Mouse (Mus musculus): ENCODE results near the gene Gm21149.
"Not testable (repeated sequence)": the region's sequence is repeated elsewhere in the genome, so short reads cannot be mapped to it uniquely, and the experiment has no call there.

Gene Gm21149

DNA sequence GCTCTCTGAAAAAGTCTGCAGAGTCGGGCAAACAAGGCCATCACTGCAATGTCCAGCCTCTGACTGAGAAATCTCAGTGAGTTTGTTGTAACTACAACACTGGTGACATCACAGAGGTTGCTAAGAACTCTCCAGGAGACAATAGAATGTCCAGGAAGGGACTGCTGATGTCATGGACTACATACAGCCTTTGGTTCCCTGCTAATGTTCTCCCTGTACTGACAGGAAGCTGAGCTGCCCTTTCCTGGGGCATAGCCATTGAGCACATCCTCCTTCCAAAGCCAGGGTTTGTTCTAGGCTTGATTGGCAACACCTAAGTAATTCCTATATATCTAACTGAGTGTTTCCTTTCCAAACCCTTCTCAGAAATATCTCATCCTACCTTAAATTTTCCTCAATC lies at the start of gene Gm21149:
Gene Gm21149, minus strand, starts transcription at position 101 of the 400 bp plus-strand sequence.
- not testable (repeated sequence) for DNase-seq (ENCODE audit: low spot score in 2 of 2)

DNA sequence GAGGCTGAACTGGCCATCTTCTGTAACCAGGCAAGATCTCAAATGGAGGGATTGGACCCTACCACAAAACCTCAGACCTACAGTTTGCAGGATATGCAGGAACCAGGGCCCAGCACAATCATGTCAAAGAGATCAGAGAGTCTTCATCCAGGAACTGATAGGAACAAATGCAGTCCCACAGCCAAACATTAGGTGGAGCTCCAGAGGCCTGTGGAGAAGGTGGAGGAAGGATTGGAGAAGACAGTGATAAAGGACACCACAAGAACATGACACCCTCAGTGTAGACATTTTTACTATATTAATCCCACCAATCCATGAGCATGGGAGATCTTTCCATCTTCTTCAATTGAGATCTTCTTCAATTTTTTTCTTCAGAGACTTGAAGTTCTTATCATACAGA lies 46.1 kb upstream of the Gm21149 start:
- not testable (repeated sequence) for DNase-seq (ENCODE audit: low spot score in 2 of 2)

DNA sequence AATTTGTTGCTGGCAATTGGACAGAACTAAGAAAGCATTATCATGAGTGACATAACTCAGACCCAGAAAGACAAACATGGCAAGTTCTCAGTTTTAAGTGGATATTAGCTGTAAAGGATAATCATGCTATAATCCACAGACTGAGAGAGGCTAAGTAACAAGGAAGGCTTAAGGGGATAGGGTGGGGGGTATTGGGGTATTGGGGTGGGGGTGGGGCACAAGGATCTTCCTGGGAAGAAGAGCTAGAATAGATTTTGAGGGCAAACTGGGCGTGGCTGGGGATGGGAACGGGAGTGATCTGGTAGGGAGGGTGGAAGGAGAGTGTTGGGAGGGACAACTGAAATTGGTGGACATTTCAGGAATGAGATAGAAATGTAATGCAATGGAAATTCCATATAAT lies 45.7 kb upstream of the Gm21149 start:
- DNase-seq (ENCODE audit: low spot score in 2 of 2) = not testable (repeated sequence)

DNA sequence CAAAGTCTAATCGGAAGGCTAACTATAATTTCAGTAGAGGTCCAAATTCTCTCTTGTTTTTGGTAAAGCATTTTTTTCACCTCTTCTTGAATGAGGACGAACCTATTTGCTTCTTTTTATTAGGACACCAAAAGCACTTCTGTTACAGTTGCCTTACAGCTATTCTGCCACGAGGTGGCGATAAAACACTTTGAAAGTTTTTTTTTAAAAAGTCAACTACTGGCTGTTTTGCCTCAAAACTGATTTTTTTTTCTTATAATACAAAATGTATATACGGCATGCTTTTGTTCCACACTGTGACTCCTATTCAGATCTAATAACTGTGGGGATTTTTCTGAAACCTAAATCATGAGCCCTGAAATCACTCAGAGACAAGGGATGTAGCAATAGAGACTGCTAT lies 44.1 kb upstream of the Gm21149 start:
- not testable (repeated sequence) for DNase-seq (ENCODE audit: low spot score in 2 of 2)

DNA sequence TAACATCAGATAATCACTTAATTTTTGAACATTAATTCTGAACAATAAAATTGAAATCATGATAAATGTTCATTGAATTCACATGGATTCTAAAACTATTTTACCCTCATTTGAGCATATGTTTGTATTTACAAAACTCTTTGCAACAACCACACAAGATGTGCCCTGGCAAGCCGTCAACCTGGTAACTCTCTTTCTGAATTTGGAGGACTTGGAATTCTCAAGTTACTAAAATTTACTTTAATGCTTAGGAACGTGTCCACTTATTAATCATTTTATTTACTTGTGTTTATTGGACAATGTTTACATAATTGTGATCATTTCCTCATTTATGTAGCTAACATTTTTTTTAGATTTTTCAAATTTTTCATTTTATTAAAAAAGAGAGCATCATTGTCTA lies 40.8 kb upstream of the Gm21149 start:
- DNase-seq (ENCODE audit: low spot score in 2 of 2) = not testable (repeated sequence)

DNA sequence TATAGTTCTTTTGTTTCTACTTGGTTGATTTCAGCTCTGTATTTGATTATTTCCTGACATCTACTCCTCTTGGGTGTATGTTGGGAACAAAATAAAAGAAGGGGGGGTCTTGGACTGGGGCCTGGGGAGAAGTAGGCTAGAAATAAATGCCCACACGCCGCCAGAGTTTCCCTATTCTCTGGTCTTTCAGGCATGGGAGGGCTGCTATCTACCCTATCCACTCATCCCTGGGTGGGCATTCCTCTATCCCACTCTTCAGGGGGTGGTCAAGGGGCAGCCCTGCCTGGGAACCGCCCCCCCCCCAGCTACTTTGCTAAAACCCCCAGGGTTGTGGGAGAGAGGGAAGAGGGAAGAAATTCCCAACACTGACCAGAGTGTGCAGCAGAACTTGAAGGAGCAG lies 35.9 kb upstream of the Gm21149 start:
- not testable (repeated sequence) for DNase-seq (ENCODE audit: low spot score in 2 of 2)

DNA sequence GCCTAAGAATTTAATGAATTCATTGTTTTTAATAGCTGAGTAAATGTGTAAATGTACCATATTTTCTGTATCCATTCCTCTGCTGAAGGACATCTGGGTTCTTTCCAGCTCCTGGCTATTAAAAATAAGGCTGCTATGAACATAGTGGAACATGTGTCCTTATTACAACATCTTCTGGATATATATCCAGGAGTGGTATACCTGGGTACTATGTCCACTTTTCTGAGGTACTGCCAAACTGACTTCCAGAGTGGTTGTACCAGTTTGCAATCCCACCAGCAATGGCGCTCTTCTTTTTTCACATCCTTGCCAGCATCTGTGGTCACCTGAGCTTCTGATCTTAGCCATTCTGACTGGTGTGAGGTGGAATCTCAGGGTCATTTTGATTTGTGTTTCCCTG lies 33.6 kb upstream of the Gm21149 start:
- DNase-seq (ENCODE audit: low spot score in 2 of 2) = not testable (repeated sequence)

DNA sequence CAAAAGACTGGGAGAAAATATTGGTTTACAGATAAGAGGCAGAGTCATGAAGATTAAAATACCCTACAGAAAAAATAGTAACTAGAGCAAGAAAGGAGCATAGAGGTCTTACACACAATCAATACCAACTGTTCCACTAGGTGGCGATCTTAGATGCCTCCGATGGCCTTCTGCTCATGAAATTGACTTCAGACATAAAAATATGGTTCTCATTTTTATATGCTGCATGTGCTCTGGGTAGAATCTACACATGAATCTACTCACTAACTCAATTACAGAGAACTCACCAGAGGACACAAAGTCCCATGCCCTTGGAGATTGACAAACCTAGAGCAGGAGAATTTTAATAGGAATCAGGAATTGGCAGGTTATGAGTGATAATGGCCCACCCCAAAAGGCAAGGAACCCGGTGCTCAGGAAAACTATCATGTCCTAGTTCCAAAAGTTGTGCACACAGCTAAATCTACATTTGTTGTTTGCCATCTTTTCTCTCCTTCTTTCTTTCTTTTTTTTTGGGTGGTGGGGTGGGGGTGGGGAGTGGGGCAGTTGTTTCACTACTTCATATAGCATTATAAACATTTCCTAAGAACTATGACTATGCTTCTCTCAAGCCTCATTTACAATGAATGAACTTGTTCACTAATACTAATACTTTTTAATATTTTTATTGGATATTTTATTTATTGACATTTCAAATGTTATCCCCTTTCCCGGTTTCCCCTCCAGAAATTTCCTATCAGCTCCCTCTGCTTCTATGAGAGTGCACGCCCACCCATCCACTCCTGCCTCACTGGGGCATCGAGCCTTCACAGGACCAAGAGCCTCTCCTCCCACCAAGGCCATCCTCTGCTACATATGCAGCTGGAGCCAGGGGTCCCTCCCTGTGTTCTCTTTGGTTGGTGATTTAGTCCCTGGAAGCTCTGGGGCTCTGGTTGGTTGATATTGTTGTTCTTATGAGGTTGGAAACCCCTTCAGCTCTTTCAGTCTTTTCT lies 32.4 kb upstream of the Gm21149 start:
- peak in 1 of 2 experiments; percentile 7 for DNase-seq (ENCODE audit: low spot score in 2 of 2)

DNA sequence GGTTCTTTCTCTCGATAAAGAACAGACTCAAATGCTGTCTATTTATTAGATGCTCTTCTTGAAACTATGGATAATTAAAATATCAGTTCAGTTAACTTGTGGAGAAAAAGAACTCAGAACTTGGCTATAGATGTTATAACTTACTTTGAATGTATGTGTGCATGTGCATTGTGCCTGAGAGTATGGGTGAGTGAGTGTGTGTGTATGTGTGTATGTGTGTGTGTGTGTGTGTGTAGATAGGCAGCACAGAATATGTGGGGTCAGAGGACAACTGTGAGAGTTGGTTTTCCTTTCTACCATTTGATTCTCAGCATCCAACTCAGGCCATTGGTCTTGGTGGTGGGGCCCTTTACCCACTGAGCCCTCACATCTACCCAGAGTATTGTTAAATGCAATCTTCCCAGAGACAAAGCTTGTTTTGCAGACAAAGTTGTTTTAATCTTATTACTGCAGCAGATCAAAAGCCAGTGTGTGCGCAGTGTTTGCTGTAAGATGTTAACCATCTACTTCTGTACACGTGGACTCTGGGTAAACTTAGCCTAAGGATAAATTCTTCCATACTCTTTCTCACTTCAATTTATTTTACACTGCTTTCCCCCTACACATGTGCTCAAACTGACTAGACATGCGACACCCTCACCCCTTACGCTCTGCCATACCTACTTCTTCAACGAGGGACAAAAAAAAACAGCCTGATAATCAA lies 31.6 kb upstream of the Gm21149 start:
- not testable (repeated sequence) for DNase-seq (ENCODE audit: low spot score in 2 of 2)

DNA sequence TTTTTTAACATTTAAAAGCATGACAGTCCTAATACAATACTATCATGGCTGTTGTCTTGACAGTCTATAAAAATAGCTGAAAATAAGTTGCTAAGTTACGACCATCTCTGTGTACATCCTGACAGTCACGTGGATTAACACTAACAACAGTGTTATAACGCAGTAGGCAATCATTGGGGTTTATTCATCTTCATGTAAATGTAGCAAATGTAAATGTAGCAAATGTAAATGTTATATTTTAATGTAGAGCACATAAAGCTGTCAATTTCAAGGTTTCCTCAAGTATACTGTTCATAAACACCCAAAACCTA lies 30.9 kb upstream of the Gm21149 start:
- no peak for DNase-seq (ENCODE audit: low spot score in 2 of 2)

DNA sequence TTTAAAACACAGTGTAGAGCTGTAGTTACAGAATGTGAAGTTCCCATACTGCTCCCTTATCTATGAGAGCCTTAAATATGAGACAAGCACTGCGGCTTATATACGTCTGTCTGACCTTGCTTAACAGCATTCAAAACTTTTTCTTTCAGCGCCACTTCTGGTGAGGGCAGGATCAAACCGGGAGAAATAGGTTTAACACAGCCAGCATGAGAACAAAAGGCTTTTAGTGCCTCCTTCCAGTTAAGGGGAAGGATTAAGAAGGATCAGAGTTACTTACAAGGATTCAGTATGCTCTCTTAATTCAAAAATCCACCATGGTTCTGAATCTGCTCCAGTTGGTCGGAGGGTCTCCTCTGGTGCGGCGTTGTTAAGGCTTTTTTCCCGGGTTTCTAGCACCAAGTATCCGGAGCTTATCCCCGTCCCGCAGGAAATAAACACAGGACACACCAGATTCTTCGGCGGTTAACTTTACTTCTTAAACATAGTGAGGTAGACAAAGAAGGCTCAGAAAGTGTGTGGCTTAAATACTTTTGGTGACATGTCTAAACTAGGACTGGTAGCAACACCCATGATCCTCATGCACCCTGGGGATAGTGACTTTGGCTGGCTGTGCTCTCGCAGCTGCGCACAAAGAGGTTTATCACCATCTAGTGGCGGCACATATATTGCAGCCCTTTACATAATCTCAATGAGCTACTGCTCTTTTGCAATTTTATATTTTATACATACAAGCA lies 30.4 kb upstream of the Gm21149 start:
- DNase-seq (ENCODE audit: low spot score in 2 of 2) = no peak

DNA sequence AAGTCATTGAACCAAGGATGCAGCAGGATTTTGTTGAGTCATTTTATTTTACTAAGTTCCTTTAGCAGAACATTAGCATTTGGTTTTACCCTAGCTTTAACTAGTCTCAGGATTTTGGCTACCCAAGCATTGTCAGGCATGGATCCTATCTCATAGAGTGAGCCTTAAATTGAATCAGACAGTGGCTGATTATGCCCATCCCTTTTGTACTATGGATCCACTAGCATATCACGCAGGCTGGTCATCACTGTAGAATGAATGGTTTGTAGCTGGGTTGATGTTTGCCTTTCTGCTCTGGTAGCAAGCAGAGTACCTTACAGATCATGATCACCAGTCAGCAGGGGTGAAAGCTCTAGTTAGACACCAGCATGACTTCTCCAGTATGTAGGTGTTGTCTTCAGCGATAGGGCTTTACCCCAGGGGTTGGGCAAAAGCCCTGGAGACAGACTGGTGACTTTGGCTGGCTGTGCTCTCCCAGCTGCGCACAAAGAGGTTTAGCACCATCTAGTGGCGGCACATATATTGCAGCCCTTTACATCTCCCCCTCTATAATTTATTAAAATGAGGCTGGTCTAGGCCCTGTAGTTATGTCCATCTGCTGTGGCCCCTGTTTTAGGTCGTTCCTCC lies 22.6 kb upstream of the Gm21149 start:
- not testable (repeated sequence) for DNase-seq (ENCODE audit: low spot score in 2 of 2)

DNA sequence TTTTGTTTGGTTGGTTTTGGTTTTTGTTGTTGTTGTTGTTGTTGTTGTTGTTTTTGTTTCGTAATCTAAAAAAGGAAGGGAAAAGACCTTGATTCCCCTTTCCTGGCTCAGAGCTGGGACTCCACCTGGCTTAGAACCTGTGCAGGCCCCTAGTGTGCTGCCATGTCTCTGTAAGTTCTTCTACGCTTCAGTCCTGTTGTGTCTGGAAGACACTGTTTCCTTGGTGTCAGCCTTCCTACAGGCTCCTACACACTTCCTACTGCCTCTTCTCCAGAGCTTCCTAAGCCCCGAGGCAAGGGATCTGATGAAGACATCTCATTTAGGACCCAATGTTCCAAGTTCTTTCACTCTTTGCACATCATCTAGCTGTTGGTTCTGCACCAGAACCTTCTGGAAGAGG lies 22.0 kb upstream of the Gm21149 start:
- DNase-seq (ENCODE audit: low spot score in 2 of 2) = not testable (repeated sequence)

DNA sequence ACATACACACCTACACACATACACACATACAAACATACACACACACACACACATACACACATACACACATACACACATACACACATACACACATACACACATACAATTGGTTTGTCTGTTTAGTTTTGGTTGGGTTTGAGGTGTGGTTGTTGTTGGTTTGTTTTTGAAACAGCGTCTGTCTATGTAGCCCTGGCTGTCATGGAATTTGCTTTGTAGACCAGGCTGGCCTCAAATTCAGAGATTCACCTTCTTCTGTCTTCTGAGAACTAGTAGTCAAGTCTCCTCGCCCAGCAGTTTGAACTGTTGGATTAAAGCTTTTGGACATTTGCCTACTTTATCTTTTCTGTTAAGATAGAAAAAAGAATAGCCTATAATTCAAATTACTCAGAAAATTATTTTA lies 14.6 kb upstream of the Gm21149 start:
- DNase-seq (ENCODE audit: low spot score in 2 of 2) = not testable (repeated sequence)

DNA sequence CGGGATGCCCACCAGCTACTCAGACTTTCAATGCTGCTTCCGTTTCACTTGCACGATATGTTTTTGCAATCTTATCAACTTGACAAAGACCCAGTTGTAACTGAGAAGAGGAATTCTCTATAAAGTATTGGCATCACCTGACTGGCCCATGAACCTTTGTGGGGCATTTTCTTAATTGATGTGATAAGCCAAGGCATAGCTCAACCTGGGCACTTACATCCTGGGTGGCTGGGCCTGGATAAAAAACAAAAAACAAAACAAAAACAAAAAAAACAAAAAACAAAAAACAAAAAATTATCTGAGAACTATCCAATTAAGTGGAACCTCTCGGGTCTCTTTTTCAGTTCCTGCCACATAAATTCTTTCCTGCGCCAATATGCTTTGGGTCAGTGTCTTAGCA lies 12.4 kb upstream of the Gm21149 start:
- DNase-seq (ENCODE audit: low spot score in 2 of 2) = no peak

DNA sequence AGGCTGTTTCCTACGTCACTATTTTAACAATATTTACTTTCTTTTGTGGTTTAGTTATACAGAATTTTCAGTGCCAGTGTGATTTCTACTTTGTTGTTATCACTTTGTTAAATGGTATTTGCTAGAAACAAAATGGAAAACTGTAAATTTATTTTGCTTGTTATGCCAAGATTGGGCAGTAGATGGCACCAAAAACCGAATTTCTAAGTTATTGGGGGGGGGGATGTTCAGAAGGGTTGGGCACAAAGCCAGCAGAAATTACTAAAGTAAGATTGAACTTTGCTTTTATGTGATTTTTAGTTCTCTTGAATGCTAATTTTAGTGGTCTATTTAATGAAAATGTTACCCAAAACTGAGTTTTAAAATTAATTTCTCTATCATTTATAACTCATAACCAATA lies 8.3 kb upstream of the Gm21149 start:
- DNase-seq (ENCODE audit: low spot score in 2 of 2) = not testable (repeated sequence)

DNA sequence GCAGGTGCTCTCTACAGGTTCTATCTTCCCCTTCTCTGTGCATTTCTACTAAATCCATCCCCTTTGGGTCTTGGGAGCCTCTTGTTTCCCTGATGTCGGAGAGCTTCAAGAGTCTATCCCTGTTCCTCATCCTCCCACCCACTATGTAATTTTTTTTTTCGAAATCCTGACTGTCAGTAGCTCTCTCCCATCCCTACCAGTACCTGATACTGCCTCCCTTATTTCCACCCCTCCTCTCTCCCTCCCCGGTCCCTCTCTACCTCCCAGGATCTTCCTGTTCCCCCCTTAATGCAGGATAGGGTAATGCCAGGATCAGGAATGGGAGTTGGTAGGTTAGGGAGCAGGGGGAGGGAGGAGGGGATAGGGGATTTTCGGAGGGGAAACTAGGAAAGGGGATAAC lies 7.3 kb upstream of the Gm21149 start:
- DNase-seq (ENCODE audit: low spot score in 2 of 2) = not testable (repeated sequence)

DNA sequence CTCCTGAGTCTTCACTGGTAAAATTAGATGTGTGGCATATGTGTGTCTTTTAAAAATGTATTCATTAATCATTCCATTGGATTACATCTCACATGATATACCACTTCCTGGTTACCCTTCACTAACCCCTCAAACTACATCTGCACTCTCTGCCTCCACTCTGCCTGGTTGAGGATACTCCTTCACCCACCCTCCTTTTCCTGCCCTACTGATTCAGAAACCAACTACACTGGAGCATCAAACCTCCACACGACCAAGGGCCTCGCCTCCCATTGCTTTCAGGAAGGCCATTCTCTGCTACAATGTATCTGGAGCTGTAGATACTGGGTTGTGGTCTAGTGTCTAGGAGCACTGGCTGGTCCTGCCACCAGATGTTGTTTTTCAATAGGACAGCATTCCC lies 6.5 kb upstream of the Gm21149 start:
- not testable (repeated sequence) for DNase-seq (ENCODE audit: low spot score in 2 of 2)

DNA sequence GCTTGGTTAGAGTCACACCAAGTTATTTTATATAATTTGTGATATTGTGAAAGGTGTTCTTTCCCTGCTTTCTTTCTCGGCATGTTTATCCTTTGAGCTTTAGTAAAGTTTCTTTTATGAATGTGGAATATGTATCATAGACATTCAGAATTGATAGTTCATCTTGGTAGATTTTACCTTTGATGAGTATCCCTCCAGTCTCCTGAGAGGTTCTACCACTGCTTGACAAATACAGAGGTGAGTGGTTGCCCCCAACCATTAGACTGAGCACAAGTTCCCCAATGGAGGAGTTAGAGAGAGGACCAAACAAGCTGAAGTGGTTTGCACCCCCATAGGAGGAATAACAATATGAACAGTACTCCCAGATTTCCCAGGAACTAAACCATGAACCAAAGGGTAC lies 6.2 kb downstream of the Gm21149 start:
- not testable (repeated sequence) for DNase-seq (ENCODE audit: low spot score in 2 of 2)

DNA sequence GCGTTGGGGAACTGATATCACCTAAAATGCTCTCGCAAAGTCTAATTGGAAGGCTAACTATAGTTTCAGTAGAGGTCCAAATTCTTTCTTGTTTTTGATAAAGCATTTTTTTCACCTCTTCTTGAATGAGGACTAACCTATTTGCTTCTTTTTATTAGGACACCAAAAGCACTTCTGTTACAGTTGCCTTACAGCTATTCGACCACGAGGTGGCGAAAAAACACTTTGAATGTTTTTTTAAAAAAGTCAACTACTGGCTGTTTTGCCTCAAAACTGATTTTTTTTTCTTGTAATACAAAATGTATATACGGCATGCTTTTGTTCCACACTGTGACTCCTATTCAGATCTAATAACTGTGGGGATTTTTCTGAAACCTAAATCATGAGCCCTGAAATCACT lies 8.6 kb downstream of the Gm21149 start:
- not testable (repeated sequence) for DNase-seq (ENCODE audit: low spot score in 2 of 2)

DNA sequence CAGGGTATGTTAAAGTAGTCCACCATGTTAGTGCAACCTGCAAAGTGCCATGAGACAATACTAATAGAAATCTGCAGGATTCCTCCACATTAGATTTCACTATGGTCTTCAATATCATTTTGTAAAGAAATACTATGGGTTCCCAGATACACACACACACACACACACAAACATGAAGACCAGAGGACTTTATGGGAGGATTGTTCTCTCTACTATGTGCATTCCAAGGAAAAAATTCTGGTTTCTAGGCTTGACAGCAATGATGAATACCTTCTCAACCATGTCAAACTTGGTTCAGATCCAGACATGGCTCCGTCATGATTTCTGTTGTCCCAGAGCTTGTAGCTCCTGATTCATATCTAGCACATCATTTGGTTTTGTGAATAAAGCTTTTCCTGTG lies 10.1 kb downstream of the Gm21149 start:
- not testable (repeated sequence) for DNase-seq (ENCODE audit: low spot score in 2 of 2)

DNA sequence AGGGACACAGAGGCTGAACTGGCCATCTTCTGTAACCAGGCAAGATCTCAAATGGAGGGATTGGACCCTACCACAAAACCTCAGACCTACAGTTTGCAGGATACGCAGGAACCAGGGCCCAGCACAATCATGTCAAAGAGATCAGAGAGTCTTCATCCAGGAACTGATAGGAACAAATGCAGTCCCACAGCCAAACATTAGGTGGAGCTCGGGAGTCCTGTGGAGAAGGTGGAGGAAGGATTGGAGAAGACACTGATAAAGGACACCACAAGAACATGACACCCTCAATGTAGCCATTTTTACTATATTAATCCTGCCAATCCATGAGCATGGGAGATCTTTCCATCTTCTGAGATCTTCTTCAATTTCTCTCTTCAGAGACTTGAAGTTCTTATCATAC lies 12.8 kb downstream of the Gm21149 start:
- DNase-seq (ENCODE audit: low spot score in 2 of 2) = not testable (repeated sequence)

Data from spleen, postnatal 14 days (tissue).